Mouse (Mus musculus): Measurements from ENCODE around the gene Gimap8.

DNA sequence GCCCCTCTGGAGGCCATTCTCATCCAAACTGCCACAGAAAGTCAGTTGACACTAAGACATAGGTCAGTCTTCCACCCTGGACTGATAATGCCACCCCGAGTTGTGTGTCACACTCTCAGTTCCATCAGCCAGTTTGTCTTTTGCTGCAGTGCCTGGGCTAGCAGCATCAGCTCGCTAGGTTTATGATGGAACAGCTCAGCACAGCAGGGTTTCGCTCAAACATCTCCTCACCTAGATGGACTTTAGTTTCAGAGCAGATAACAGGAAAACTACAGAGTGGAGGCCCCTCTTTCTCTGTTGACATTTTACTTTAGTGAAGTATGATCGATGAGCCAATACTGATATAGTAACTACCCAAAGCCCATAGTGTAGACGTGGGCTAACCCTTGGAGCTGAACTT is 32.3 kb upstream of the Gimap8 start:
- TF ChIP-seq CTCF (IDR thresholded peaks at IDR 0.05; ENCODE audit: low read depth, low read length) (no peak), POLR2A (IDR thresholded peaks at IDR 0.05; ENCODE audit: borderline replicate concordance, low read depth, low read length) (no peak)

Data from bone marrow macrophage, adult 2 months (primary cell).